Mouse (Mus musculus) cerebellum, adult 11-12 months (tissue): ENCODE results near the gene Ddx6.

ENCODE experiments used
- DNase-seq: peaks from one replicate; pipeline ENCODE4 v3.0.0; 2022

Gene Ddx6

GRCm38 (mm10) chr9:44644186-44644585 lies 39.5 kb downstream of the Ddx6 start:
- DNase-seq = no peak

- DNase-seq = peak; percentile 40
Measured at GRCm38 (mm10) chr9:44645481-44645880, 40.8 kb downstream of the Ddx6 start.

- DNase-seq = no peak
Measured at GRCm38 (mm10) chr9:44645924-44646323, 41.2 kb downstream of the Ddx6 start.

- DNase-seq = no peak
Measured at GRCm38 (mm10) chr9:44646366-44646765, 41.7 kb downstream of the Ddx6 start.

- no peak for DNase-seq
Measured at GRCm38 (mm10) chr9:44647026-44647425, 42.3 kb downstream of the Ddx6 start.

- no peak for DNase-seq
Measured at GRCm38 (mm10) chr9:44647656-44648055, 43.0 kb downstream of the Ddx6 start.

- DNase-seq = no peak
Measured at GRCm38 (mm10) chr9:44648881-44649281, 44.2 kb downstream of the Ddx6 start.

GRCm38 (mm10) chr9:44652027-44652426 lies 47.3 kb downstream of the Ddx6 start:
- DNase-seq = peak; percentile 50

- DNase-seq = no peak
Measured at GRCm38 (mm10) chr9:44653896-44654295, 49.2 kb downstream of the Ddx6 start.

- peak; percentile 54 for DNase-seq
Measured at GRCm38 (mm10) chr9:44655098-44656066, 50.7 kb downstream of the Ddx6 start.

- DNase-seq = no peak
Measured at GRCm38 (mm10) chr9:44663706-44664105, 59.0 kb downstream of the Ddx6 start.

- no peak for DNase-seq
Measured at GRCm38 (mm10) chr9:44671416-44671815, 66.7 kb downstream of the Ddx6 start.

- DNase-seq = no peak
Measured at GRCm38 (mm10) chr9:44672291-44672865, 67.7 kb downstream of the Ddx6 start.

- no peak for DNase-seq
Measured at GRCm38 (mm10) chr9:44673005-44673404, 68.3 kb downstream of the Ddx6 start, which contains the start of gene Treh. Gene Treh, plus strand, starts transcription at chr9:44673233.

- DNase-seq = no peak
Measured at GRCm38 (mm10) chr9:44678288-44678871, 73.7 kb downstream of the Ddx6 start.

GRCm38 (mm10) chr9:44679565-44679964 lies 74.9 kb downstream of the Ddx6 start:
- DNase-seq = no peak

- no peak for DNase-seq
Measured at GRCm38 (mm10) chr9:44683046-44683445, 78.4 kb downstream of the Ddx6 start.

GRCm38 (mm10) chr9:44685346-44686330 lies 80.9 kb downstream of the Ddx6 start:
- peak; percentile 58 for DNase-seq

GRCm38 (mm10) chr9:44686638-44687037 lies 81.9 kb downstream of the Ddx6 start:
- no peak for DNase-seq

GRCm38 (mm10) chr9:44688013-44688412 lies 83.3 kb downstream of the Ddx6 start:
- no peak for DNase-seq
